Mouse (Mus musculus) adrenal gland, postnatal 10 days (tissue): ENCODE data around the gene Olfr750. TPM values are rescaled to one million over a fixed set of nuclear protein-coding genes. Genes with fewer than 3 reads are reported as not detected.
A peak's percentile ranks its signal among the peaks of the same experiment; 100 is the strongest.

Experiments
- DNase-seq: peaks from one replicate; pipeline ENCODE4 v3.0.0; 2021; ENCODE audit warnings: mixed read lengths
- total RNA-seq, 2 experiments: library from RNA; stranded (reverse); gene quantifications; 2 replicates each; pipeline ENCODE4 v1.2.3; 2021

Gene Olfr750
- total RNA-seq, 2 experiments from 2014 or later, result not detected

DNA sequence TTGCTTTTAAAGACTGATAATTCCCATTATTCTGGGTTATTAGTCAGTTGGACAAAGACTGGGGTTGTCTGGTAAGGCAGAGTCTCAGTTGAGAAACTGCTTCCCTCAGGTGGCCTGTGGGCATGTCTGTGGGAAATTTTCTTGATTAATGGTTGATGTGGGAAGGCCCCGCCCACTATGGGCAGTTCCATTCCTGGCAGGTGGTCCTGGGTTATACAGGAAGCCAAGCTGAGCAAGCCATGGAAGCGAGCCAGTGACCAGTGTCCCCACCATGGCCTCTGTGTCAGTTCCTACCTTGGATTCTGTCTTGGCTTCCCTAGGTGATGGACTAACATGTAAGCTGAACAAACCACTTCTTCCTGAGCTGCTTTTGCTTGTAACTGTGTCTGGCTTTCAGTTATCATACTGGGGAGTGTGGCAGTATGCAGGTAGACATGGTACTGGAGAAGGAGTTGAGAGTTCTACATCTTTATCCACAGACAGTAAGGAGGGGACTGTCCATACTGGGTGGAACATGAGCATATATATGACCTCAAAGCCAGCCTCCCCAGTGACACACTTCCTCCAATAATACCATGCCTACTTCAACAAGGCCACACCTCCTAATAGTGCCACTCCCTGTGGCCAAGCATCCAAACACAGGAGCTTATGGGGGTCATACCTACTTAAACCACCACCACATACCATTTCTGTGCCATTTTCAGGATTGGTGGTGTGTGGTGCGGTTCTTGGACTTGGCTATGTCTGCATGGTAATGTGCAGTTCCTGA lies 46.7 kb downstream of the Olfr750 start:
- no peak for DNase-seq

DNA sequence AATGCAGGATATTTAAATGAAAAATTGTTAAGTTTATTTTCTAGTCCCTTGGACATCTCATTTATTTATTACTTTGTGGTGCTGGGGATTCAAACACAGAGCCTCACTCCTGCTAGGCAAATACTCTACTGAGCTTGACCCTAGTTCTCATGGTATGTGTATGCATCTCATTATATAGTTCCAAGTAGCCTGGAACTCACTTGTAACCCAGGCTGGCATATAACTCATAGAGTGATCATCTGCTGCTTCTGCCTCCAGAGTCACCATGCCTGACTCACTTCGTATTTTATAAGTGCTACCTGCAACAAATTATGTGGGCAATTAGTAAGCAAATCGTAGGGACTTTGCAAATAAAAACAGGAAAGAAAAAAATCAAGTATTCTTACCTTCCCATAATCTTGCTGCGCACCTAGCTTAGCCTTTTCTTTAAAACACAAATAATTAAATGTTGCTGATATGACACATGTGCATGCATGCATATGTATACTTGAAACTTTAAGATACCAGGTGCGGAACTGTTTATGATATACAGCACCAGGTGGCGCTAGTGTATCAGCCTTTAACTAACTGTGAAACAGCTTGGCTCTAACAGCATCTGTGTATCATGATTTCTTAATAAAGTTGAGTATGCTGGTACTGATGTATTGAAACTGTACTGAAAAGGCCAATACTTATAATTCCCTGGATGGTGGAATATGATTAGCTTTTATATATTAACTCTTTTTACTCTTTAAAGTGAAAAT lies 47.7 kb downstream of the Olfr750 start:
- DNase-seq, result peak; percentile 74

DNA sequence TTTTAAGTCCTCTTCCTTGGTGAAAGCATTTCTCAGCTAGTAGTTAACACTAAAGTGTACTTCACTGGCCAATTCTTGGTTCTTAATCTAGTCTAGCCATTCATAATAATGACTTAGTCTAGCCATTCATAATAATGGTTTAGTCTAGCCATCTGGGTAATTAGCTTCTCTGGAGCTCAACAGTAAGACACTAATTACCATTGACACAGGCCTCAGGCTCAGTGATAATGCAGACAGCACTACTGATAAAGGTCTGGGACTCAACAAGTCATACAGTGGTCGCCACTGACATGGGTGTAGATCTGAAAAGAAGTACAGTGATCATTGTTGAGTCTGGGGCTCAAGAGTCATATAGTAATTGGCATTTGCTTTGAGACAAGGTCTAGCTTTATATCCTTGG lies 49.4 kb downstream of the Olfr750 start:
- DNase-seq, result no peak

DNA sequence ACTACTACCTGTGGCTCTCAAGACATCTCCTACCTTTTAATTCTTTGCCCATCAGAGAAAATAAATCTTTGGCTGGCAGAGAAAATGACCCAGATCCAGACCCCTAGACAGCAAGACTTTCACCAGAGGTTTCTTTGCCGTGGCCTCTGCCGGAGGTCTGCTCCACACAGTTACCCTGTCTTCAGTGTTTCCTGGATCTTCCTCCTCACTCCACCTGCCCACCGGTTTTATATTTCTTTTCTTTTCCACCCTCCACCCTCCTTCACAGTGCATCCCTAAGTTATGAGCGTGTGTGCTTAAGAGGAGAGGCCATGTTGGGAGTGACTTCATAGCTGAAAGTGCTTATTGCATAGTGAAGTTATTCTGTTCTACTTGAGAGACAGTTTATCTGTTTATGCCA lies 50.8 kb downstream of the Olfr750 start:
- no peak for DNase-seq

DNA sequence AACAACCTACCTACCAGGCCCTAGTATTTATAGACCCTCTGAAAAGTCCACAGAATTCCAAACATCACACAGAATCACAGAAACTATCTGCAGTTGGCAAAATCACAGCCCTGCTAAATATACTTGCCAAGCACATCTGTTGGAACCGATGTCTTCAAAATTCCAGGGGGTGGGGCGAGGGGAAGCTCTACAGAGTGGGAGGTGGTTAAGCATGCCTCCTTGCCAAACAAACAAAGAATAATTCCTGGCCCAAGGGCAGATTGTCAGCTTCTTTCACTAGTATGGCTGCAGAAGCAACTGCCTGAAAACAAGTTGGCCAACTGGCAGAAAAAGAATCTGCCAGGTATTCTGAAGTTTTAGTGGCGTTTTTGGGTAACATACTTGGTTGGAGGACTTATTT lies 57.0 kb downstream of the Olfr750 start:
- peak; percentile 29 for DNase-seq

Other genes with a start within 250 kb of the Olfr750 start
- 10 to 100 TPM; 18.8 to 26.2 TPM for gene Tep1, start 203.9 kb downstream of the Olfr750 start, total RNA-seq
- 1 to 10 TPM; 2.1 to 7.9 TPM for gene Klhl33, start 176.9 kb downstream of the Olfr750 start, total RNA-seq
- 10 to 100 TPM; 62.7 to 76.7 TPM for gene Osgep, start 149.5 kb downstream of the Olfr750 start, total RNA-seq
- gene Apex1, start 149.5 kb downstream of the Olfr750 start, total RNA-seq, result 10 to 100 TPM; 69.9 to 71.6 TPM
- gene Pip4p1, start 143.6 kb downstream of the Olfr750 start, total RNA-seq, result 10 to 100 TPM; 41.0 to 46.3 TPM
- 10 to 100 TPM; 36.8 to 53.0 TPM for gene Pnp, start 143.4 kb downstream of the Olfr750 start, total RNA-seq
- gene Gm49342, start 129.9 kb downstream of the Olfr750 start, total RNA-seq, result 10 to 100 TPM; 37.1 to 48.5 TPM
- gene Pnp2, start 118.4 kb downstream of the Olfr750 start, total RNA-seq, result 1 to 10 TPM; 2.1 to 2.7 TPM
- under 1 TPM; 0.24 to 0.33 TPM for gene Rnase10, start 66.7 kb downstream of the Olfr750 start, total RNA-seq
- not detected for gene Rnase9, start 32.6 kb downstream of the Olfr750 start, total RNA-seq
- gene Rnase11, start 24.3 kb downstream of the Olfr750 start, total RNA-seq, result not detected
- gene Rnase12, start 16.8 kb downstream of the Olfr750 start, total RNA-seq, result not detected
- gene Rnase4, start 16.6 kb upstream of the Olfr750 start, total RNA-seq, result 100 to 1,000 TPM in 1 of 2 experiments, 10 to 100 TPM in 1; 78.4 to 110 TPM
- 10 to 100 TPM; 14.3 to 22.4 TPM for gene Ang, start 16.7 kb upstream of the Olfr750 start, total RNA-seq
- gene Eddm3b, start 40.0 kb upstream of the Olfr750 start, total RNA-seq, result not detected
- 1 to 10 TPM; 1.6 to 2.0 TPM for gene Rnase6, start 49.5 kb upstream of the Olfr750 start, total RNA-seq
- not detected for gene Rnase1, start 72.3 kb upstream of the Olfr750 start, total RNA-seq
- gene Rnase2b, start 87.8 kb upstream of the Olfr750 start, total RNA-seq, result not detected
- not detected for gene Ang2, start 124.7 kb upstream of the Olfr750 start, total RNA-seq
- not detected for gene Ear14, start 129.0 kb upstream of the Olfr750 start, total RNA-seq
- under 1 TPM; 0.61 to 0.96 TPM for gene Rnase2a, start 181.7 kb upstream of the Olfr750 start, total RNA-seq